Mouse (Mus musculus) telencephalon, adult 2 months (tissue): ENCODE data around the gene Fars2.
A peak's percentile ranks its signal among the peaks of the same experiment; 100 is the strongest.

Experiments used
- DNase-seq: peaks from one replicate; pipeline ENCODE4 v3.0.0-alpha.2; 2011; ENCODE audit warnings: low read depth, low spot score

The Fars2 gene

GRCm38 (mm10) chr13:36510161-36510560 is 392.9 kb downstream of the Fars2 start:
- DNase-seq: no peak

- DNase-seq: no peak
Measured at GRCm38 (mm10) chr13:36513126-36513525, 395.9 kb downstream of the Fars2 start.

GRCm38 (mm10) chr13:36518144-36518571 is 400.9 kb downstream of the Fars2 start:
- DNase-seq: no peak

GRCm38 (mm10) chr13:36527761-36528160 is 410.5 kb downstream of the Fars2 start:
- DNase-seq: no peak

GRCm38 (mm10) chr13:36528223-36528895 is 411.1 kb downstream of the Fars2 start:
- DNase-seq: peak; percentile 59

- DNase-seq: no peak
Measured at GRCm38 (mm10) chr13:36529467-36530039, 412.3 kb downstream of the Fars2 start.

- no peak for DNase-seq
Measured at GRCm38 (mm10) chr13:36530852-36531251, 413.6 kb downstream of the Fars2 start.

GRCm38 (mm10) chr13:36531893-36532292 is 414.7 kb downstream of the Fars2 start:
- peak; percentile 87 for DNase-seq

GRCm38 (mm10) chr13:36533071-36533470 is 415.9 kb downstream of the Fars2 start:
- peak; percentile 48 for DNase-seq

- DNase-seq: no peak
Measured at GRCm38 (mm10) chr13:36533518-36533917, 416.3 kb downstream of the Fars2 start.

- DNase-seq: no peak
Measured at GRCm38 (mm10) chr13:36533966-36534540, 416.8 kb downstream of the Fars2 start.

- no peak for DNase-seq
Measured at GRCm38 (mm10) chr13:36537580-36537979, 420.4 kb downstream of the Fars2 start.

- DNase-seq: no peak
Measured at GRCm38 (mm10) chr13:36538385-36538784, 421.2 kb downstream of the Fars2 start.

GRCm38 (mm10) chr13:36540231-36540630 is 423.0 kb downstream of the Fars2 start:
- no peak for DNase-seq

GRCm38 (mm10) chr13:36541287-36541780 is 424.1 kb downstream of the Fars2 start:
- DNase-seq: no peak

GRCm38 (mm10) chr13:36550694-36551093 is 433.5 kb downstream of the Fars2 start:
- no peak for DNase-seq

GRCm38 (mm10) chr13:36552522-36553246 is 435.5 kb downstream of the Fars2 start:
- no peak for DNase-seq

- DNase-seq: no peak
Measured at GRCm38 (mm10) chr13:36553247-36553642, 436.0 kb downstream of the Fars2 start.

- DNase-seq: no peak
Measured at GRCm38 (mm10) chr13:36554743-36555142, 437.5 kb downstream of the Fars2 start.

- DNase-seq: peak; percentile 48
Measured at GRCm38 (mm10) chr13:36562447-36563441, 445.5 kb downstream of the Fars2 start.

GRCm38 (mm10) chr13:36564764-36565315 is 447.6 kb downstream of the Fars2 start:
- DNase-seq: no peak
